Mouse (Mus musculus): ENCODE results near the gene Kcnj12. TPM values are rescaled to one million over a fixed set of nuclear protein-coding genes. Genes with fewer than 3 reads are reported as not detected.

Gene Kcnj12
- total RNA-seq (2021), result 1 to 10 TPM; 3.5 to 3.6 TPM
- long read RNA-seq, experiment 1, partial matches to known transcripts, result 0 of 1 reads
- long read RNA-seq, experiment 1, other reads (novel, unspliced or antisense), result 0 of 1 reads
- long read RNA-seq, experiment 2, transcript Kcnj12-202 (2 exons, 2,291 nt), result major isoform, 5 of 6 reads
- long read RNA-seq, experiment 2, partial matches to known transcripts, result 0 of 6 reads
- long read RNA-seq, experiment 2, other reads (novel, unspliced or antisense), result 1 of 6 reads

DNA sequence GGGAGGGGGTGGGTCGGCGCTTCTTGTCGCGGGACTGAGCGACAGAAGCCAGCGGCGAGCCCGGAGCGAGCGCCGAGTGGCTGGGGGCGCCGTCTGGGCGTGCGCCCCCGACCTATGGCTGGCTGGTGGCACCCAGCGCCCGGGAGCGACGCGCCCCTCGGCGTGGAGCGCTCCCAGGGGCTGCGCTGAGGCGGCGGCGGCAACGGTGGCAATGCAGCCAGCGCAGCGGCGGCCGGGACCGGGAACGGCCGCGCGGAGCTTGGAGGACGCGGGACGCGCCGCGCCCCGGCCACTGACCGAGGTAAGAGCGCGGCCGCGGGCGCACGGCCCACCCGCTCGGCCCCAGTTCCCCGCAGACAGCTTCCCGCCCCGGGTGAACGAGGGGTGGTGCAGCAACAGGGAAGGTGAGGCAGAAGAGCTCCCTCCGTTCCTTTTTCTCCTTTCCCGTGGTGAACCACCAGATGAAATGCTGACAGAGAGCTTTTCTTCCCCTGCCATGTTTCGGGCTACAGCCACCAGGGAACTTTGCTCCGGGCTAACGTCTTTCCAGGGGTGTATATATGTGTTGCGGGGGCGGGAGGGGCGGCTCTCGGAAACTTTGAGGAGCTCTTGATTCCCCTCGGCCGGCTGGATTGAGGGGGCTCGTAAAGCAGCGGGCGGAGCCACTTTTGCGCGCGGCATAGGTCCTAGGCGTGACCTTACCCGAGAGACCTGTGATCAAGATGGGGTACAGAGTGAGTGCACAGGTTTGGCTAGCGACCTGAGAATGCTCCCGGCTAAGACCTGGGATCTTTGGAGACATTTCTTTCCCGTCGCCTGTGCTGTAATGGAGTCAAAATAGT is at the start of gene Kcnj12:
Kcnj12 (plus strand) TSS at position 15 of the 842 bp plus-strand sequence.
- no peak for DNase-seq (ENCODE audit: low spot score in 2 of 2)

GRCm38 (mm10) chr11:60975097-60975496 is 47.3 kb upstream of the Kcnj12 start:
- no peak for DNase-seq (ENCODE audit: low spot score in 2 of 2)

DNA sequence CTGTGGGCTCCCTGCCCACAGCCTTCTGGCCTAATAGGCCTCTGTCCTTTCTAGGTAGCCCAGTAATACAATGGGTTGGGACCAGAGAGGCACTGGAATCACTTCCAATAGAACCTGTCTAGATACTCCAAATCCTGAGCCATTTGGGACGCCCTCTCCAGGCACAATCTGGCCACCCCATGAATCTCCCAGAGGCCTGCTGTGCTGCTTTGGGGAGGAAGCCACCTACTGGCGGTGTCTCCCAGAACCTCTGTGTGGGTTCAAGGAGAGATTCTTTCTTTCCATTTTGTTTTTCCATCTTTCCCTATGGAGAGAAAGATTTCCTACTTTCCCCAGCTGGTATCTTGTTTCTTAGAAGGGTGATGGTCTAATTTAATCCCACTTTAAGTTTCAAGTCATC is 46.1 kb upstream of the Kcnj12 start:
- no peak for DNase-seq (ENCODE audit: low spot score in 2 of 2)

DNA sequence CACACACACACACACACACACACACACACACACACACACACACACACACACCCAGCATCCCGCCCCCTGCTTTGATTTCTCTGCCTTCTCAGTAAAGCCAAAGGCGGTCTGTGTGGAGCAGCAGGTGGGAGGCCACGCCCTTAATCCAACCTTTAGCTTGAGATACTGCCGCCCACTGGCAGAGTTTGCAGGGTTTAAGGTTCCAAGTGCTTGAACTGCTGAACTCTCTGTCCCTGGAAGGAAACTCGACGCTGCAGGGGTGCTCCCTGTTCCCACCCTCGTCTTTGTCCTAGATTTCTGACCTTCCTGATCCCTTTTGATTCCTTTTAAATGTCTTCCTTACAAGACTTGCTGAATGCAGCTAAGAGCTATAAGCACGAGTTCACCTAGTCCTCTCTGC is 45.6 kb upstream of the Kcnj12 start:
- no peak for DNase-seq (ENCODE audit: low spot score in 2 of 2)

DNA sequence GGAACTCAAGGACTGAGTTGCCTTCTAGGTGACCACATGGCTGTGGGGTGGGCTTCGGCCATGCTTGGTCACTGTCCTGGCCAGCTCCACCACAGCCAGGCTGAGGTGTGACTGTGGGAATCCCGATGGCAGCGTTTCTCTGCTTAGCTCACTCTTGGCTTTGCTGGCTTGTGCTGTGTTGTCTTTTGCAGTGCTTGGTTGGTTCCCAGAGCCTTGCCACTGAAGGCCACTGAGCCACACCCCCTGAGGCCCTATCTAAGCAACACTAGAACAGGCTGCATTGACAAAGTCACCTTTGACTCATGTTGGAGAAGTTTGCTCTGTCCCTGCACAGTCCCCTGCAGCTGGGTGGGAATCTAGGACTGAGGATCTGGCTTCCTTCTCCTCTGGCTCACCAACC is 45.2 kb upstream of the Kcnj12 start:
- no peak for DNase-seq (ENCODE audit: low spot score in 2 of 2)

DNA sequence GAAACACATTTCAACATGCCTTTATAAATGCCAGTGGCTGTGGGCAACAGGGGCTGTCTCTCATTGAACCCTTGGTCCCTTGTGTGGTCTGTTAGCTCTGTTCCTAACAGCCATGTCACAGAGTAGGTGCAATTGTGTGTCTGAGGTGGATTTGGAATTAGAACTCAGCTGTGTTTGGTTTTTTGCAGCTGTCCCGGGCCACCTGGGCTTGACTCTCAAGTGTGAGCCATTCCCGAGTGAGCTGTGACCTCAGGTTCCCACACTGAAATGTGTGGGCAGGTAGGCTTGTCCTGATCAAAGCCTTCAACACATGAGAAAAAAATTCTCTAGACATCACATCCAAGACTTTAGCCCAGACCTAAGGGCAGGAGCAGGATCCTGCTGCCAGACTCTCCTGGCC is 43.7 kb upstream of the Kcnj12 start:
- DNase-seq (ENCODE audit: low spot score in 2 of 2), result no peak

- no peak for DNase-seq (ENCODE audit: low spot score in 2 of 2)
Observed at GRCm38 (mm10) chr11:60979788-60980187, 42.6 kb upstream of the Kcnj12 start.

GRCm38 (mm10) chr11:60981693-60982486 is 40.5 kb upstream of the Kcnj12 start:
- DNase-seq (ENCODE audit: low spot score in 2 of 2), result no peak

DNA sequence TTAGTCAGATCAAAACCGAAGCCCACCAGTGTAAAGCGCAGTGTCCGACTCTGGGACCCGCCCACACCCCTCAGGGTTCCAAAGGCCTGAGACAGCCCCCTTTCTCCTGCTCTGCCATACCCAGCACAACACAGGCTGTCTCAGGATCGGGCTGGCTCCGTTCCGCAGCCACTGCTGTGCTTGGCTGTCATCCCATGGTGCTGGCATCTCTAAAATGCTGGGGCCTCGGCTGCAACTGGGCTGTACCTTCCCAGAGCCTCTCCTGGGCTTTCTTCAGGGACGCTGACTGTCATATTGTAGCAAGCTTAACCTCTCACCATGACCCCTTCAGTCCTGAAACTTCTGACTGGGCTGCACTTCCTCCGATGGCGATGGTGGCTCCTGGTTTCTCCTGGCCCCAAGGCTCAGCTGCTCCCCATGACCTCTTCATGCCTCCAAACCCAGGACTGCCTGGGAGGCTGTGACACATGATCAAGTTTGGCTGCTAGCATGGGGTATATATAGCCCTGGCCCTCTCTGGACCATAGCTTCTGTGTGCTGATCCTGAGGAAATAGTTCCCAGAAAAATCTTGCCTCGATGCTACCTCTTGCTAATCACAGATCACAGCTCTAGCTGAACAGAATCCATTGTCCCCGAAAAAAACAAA is 37.3 kb upstream of the Kcnj12 start:
- no peak for DNase-seq (ENCODE audit: low spot score in 2 of 2)

DNA sequence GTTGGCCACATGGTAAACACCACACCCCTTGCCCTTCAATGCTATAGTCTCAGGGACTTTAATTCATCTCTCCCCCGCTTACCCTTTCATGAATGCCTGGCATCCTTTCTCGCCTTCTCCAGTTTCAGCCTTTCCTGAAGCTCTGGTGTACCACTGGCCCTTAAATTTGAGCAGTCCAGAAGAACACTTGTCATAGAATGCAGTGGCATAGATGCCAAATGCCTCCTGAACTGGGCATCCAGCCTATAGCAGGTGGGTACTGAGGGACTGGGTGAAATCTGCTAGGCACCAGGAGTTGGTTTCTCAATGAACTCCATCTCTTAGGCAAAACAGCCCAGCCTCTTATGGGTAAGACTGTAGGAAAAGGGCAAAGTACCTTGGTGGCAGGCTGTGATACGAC is 31.9 kb upstream of the Kcnj12 start:
- DNase-seq (ENCODE audit: low spot score in 2 of 2), result no peak

DNA sequence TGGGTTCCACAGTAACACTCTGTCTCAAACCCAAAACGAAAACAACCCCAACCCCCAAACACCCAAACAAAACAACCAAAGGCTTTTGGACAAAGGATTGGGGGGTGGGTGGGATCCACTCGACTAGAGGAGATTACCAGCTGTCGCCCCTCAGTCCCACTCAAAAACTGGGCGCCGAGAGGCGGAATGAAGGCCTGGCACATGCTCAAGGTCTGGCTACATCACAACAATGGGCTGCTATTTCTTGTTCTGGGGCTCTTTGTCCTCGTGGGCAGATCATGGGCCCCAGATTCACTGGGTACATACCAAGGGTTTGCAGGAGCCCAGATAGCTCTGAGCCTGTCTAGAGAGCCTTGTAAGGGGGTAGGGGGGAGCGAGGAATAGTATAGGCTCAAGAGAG is 19.6 kb upstream of the Kcnj12 start:
- DNase-seq (ENCODE audit: low spot score in 2 of 2), result no peak

DNA sequence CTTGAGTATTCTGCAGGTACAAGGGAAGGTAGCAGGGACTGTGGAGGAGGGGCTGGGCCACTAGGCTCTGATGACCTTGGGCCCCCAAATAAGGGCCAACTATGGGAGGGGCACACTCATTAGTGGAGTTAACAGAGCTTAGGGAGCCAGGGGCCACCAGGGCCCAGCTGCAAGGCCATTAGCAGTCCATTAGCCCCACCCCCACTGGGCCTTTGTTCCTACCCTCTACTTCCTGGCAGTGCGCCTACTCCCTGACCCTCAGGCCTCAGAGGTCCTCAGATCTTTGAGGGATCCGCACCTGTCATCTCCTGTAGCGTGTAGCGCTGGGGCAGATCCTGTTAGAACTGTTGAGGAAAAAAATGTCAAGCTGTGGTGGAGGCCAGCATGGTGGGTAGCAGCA is 18.3 kb upstream of the Kcnj12 start:
- DNase-seq (ENCODE audit: low spot score in 2 of 2), result no peak

DNA sequence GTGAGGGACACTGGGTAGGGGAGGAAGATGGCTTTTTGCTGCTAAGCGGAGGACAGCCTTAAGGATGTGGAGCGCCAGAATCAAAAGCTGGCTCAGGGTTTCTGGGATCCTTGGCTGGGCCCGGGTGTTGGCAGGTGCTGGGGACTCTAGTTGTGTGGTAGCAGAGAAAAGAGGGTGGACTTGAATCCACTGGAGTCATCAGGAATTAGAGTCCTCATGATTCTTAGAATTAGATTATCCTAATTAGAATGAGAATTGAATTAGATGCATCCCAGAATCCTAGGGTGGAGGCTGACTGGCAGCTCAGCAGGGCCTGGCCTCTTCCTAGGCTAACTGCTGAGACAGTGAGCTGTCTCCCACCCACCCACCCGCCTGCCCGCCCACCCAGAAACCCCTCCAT is 17.6 kb upstream of the Kcnj12 start:
- DNase-seq (ENCODE audit: low spot score in 2 of 2), result no peak

DNA sequence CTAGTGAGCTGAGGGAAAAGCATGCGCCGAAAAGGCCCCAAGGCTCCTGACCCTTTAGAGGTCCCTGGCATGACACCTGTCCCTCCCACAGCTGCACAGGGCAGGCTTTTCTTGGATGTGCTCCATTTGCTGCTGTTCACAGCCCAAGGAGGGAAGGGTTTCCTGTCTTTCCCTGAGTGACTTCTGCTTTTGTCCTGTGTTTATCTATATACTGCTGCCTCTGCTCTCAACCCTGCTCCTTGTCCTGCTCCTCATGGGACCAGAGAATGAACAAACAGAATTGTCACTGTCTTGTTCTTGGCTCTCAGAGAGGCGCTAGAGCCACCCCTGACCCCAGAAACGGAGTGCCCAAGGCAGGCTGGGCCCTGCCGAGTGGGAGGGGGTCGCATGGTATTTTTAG is 17.0 kb upstream of the Kcnj12 start:
- DNase-seq (ENCODE audit: low spot score in 2 of 2), result no peak

GRCm38 (mm10) chr11:61011736-61012294 is 10.5 kb upstream of the Kcnj12 start:
- DNase-seq (ENCODE audit: low spot score in 2 of 2), result no peak

GRCm38 (mm10) chr11:61016866-61017398 is 5.4 kb upstream of the Kcnj12 start:
- no peak for DNase-seq (ENCODE audit: low spot score in 2 of 2)

DNA sequence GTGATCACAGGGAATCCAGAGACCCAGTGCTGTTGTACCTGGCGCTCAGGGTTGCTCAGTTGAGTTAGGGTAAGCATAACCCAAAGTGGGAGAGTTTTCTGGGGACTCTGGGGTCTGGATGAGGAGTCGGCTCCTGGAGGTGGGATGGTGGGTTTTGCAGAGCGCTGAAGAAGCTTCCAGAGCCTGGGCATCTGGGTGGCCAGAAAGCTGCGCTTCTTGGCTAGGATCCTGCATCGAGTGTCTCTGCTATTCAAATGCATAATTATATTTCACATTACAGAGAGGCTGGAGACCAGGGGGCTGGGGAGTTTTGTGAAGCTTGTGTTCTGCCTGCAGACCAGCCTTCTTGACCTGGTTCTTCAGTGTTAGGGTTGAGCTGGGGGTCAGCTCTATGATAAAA is 1.2 kb upstream of the Kcnj12 start:
- DNase-seq (ENCODE audit: low spot score in 2 of 2), result no peak

GRCm38 (mm10) chr11:61021676-61022549 is 451 bp upstream of the Kcnj12 start:
- DNase-seq (ENCODE audit: low spot score in 2 of 2), result no peak

GRCm38 (mm10) chr11:61023416-61024200 is 1.2 kb downstream of the Kcnj12 start:
- DNase-seq (ENCODE audit: low spot score in 2 of 2), result no peak

Data from adrenal gland, postnatal 4 days (tissue).